Mouse (Mus musculus): Measurements from ENCODE around the gene Dync2li1. TPM values are rescaled to one million over a fixed set of nuclear protein-coding genes. Genes with fewer than 3 reads are reported as not detected.

The Dync2li1 gene
- not detected for total RNA-seq (2023)

GRCm38 (mm10) chr17:84626276-84626856, at the start of gene Dync2li1:
Dync2li1 (plus strand) TSS chr17:84626496.

GRCm38 (mm10) chr17:84675951-84676366, 49.7 kb downstream of the Dync2li1 start, which contains the start of gene Abcg8:
Abcg8 (plus strand) TSS chr17:84676302.

DNA sequence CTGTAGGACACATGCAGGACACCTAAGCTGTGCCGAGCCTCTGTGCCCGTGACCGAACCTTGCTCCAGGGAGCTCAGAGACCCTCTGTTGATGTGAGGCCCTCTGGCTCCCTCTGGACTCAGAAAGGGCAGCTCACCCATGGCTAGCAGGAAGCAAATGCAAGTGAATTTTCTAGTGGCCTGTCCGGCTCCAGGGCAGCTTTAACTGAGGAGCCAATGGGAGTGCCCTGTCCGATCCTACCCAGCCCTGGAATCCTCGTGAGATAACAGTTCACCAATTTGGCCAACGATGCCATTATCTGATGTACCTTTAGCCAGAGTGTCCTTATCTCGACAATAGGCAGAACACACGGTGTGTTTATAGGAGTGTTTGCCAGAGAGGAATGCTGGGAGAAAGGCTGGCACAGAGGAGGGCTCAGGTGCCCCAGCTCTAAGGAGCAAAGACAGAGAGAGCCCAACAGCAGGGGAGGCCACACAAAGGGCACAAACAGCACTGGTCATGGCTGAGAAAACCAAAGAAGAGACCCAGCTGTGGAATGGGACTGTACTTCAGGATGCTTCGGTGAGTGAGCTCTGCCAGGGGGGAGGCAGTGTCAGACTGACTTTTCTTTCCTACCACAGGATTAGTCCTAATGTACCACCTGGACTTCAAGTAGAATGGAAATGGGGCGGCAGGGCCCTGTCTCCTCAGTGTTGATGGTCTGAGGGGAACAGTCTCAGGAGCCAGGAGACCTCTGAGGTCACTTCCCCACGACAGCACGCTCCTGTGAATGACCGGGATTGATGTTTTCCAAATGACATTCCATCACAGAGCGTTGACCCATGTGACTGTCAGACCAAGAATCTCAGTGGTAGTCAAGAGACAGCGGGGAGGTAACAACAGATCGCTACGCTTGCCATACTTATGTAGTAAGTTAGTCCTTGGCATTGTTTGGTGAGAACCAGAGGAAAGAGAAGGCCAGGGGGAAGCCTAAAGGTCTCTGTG, 56.7 kb downstream of the Dync2li1 start, which contains the start of gene Abcg5:
TSS of gene Abcg5 (minus strand) at position 278 of the 984 bp plus-strand sequence.

Other genes with a start within 250 kb of the Dync2li1 start
- 10 to 100 TPM; 55.7 to 62.4 TPM for gene Thada, start 160.3 kb upstream of the Dync2li1 start, total RNA-seq (2023)
- gene Plekhh2, start 114.6 kb upstream of the Dync2li1 start, total RNA-seq (2023), result not detected
- not detected for gene Abcg8, start 49.8 kb downstream of the Dync2li1 start, total RNA-seq (2023)
- gene Abcg5, start 56.5 kb downstream of the Dync2li1 start, total RNA-seq (2023), result not detected
- 10 to 100 TPM; 51.5 to 57.2 TPM for gene Lrpprc, start 164.3 kb downstream of the Dync2li1 start, total RNA-seq (2023)

Measured in B cell, adult 67 days (primary cell).